Mouse (Mus musculus) v-Abl transformed pro-B cells (cell line): ENCODE measurements around the gene Dmrt3.

Experiments used
- in situ Hi-C, 2 experiments: fragments of 400-800 bp; cut with MboI; formaldehyde crosslinking; loops; one replicate each; pipeline ENCODE4 v1.15.1; 2025; ENCODE audit not compliant: unreplicated experiment in 2 of 2

Gene Dmrt3

DNA sequence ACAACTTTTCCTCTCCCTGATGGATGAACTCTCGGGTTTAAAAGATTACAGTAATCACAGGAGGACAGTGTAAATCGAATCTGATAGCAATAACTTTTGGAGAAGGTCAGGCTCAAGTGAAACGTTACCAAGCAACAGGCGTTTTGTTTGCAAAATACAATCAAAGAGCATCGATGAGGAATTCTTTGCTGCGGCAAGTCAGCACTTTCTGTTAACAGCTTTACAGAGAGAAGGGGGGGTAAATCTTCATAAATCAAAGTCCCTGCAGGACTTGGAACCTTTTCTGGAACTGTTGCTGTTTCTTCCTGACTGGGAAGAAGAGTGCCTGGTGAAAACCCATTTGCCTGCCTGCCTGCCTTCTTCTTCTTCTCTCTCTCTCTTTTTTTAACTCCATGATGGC lies 5.8 kb downstream of the Dmrt3 start:
- in situ Hi-C loops: no loop called here

DNA sequence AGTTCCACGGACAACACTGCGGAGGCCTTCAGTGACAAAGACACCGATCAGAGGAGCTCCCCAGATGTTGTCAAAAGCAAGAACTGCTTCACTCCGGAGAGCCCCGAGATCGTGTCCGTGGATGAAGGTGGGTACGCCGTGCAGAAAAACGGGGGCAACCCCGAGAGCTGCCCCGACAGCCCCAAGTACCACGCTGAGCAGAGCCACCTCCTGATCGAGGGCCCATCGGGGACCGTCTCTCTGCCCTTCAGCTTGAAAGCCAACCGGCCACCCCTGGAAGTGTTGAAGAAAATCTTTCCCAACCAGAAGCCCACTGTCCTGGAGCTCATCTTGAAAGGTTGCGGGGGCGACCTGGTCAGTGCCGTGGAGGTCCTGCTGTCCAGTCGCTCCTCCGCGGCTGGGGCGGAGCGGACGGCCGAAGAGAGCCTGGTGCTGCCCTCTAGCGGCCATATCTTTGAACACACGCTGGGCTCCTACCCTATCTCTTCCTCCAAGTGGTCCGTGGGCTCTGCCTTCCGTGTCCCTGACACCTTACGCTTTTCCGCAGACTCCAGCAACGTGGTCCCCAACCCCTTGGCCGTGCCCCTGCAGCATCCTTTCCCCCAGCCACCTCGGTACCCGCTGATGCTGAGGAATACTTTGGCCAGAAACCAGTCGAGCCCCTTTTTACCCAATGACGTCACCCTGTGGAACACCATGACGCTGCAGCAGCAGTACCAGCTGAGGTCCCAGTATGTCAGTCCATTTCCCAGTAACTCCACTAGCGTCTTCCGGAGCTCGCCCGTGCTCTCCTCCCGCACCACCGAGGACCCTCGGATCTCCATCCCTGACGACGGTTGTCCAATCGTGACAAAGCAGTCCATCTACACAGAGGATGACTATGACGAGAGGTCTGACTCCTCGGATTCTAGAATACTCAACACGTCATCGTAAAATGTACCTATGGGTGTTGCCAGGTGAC lies 12.5 kb downstream of the Dmrt3 start:
- in situ Hi-C loops: loop anchor here in 1 of 2 experiments (10.0 kb wide), 1 partner anchor 668 kb away; no protein-coding TSS in a partner anchor

DNA sequence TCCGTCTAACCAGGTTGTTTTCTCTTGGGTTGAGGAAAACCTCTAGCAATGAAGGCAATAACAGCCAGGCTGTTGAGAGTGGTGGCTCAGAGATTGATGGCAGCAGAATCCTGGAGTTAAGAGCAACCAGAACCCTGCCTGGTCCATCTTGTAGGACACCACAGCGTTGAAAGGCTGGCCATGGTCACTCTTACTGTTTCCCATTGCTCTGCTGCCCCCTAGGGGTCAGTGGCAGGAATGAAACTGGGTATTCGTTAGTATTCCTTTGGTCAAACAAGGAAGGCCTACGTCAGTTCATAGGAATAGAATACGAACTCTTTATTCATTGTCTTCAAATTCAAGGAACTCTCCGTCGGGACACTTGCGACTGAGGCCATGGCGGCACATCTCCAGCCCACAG lies 18.4 kb downstream of the Dmrt3 start:
- in situ Hi-C loops: loop anchor here (5.0 to 25.0 kb wide), 5 partner anchors 81 to 1316 kb away; no protein-coding TSS in a partner anchor

DNA sequence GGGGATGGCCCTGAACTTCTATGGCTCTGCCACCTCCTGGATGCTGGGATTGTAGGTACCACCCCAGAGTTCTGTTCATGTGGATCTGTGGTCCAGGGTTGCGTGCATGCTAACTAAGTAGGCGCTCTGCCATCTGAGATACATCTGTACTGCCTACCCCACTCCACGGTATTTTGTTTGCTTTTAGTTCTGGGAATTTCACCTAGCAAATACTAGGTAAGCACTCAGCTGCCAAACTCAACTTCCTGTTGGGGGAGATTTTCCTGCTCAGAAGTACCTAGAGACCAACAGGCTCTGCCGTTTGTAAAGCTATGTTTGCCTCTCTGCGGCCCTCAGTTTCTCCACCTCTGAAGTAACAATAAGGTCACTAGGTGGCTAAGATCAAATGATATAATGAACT lies 25.0 kb downstream of the Dmrt3 start:
- in situ Hi-C loops: loop anchor here (5.0 to 25.0 kb wide), 7 partner anchors 158 to 1323 kb away; no protein-coding TSS in a partner anchor

DNA sequence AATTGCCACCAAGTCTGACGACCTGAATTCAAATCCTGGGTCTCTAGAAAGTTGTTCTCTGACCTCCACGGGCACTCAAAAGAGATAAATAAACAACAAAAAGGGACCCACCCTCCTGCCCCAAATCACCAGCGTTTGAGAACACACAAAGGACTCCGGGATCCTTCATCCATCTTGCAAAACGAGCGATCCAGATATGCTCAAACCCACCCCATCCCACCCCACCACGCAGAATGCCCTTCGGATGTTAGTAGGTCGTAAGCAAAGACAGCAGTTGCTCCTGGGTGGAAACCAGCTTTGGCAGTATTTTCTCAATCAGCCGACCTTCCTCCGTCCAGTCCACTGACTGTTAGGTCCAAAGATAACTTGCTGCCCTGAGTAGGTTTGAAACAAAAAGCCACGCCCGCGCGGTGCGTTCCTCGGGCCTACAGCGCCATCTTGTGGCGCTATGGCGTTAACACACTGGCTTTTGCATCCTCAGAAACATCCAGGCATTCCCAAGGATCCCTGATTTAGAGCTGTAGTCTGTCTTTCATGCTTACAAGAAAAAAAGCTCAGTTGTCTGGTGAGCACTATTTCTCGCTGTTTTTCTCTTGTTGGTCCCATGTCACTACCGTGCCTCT lies 25.6 kb downstream of the Dmrt3 start:
- in situ Hi-C loops: loop anchor here (5.0 to 25.0 kb wide), 7 partner anchors 158 to 1323 kb away; no protein-coding TSS in a partner anchor

DNA sequence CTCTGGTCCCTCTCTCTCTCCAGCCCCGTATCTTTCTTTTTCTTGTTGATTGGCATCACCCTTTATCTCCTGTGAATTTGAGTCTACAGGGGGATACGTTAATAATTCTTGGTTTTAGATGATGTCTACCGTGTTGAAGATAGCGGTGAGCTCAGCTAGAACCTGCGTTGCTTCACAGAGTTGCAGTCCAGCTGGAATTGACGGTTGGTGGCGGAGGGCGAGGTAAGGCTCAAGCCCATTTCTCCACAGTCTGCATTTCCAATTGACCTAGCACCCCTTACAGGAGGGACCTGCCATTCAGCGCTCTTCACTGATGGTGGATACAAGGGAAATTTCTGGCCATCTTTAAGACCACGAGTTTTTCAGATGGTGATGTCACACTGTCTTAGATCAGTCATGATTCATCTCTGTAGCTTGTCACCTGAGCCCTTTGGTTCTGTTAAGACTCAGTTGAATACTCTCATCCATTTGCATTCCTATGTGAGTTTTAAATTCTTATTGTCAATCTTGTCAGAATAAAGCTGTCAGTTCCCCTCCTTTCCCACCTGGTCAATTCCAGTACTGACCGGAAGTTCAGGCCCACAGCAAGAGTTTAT lies 28.8 kb downstream of the Dmrt3 start:
- in situ Hi-C loops: loop anchor here (5.0 to 25.0 kb wide), 7 partner anchors 162 to 1327 kb away; no protein-coding TSS in a partner anchor

DNA sequence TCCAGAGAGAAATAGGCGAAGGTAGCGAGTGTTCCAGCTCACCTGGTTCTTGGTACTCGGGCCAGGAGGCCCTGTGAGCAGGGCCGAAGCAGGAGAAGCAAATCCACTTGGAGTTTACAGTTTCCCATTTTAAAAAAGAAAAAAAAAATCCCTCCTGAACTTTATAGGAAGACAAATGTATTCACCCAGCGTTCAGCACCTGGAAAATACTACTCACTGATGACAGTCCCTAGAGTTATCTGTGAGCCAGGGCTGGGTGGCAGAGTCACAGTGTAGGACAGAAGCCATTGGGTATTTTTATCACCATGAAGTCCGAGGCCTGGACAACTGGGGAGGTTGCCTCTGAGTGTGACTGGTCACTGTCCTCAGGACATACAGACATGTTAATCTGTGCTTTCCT lies 31.7 kb downstream of the Dmrt3 start:
- in situ Hi-C loops: loop anchor here in 1 of 2 experiments (25.0 kb wide), 2 partner anchors 929 to 1329 kb away; no protein-coding TSS in a partner anchor

DNA sequence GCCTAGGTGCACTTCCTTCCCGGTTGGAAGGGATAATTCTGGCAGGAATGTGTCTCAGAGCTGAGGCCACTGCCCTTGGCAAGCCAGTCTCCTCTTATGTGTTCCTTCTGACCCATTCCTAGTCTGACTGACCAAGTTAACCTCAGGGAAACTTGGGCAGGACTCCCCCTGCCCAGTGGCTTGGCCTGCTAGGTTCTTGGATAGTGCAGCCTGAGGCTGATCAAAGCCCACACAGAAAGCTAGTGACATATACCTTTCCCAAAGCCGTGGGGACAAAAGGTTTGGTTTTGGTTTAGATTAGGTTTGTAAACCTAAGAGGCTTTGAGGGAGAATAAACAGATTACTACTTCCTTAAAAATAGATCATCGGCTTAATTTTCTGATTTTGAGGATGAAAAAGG lies 37.0 kb downstream of the Dmrt3 start:
- in situ Hi-C loops: loop anchor here in 1 of 2 experiments (25.0 kb wide), 2 partner anchors 935 to 1335 kb away; no protein-coding TSS in a partner anchor

DNA sequence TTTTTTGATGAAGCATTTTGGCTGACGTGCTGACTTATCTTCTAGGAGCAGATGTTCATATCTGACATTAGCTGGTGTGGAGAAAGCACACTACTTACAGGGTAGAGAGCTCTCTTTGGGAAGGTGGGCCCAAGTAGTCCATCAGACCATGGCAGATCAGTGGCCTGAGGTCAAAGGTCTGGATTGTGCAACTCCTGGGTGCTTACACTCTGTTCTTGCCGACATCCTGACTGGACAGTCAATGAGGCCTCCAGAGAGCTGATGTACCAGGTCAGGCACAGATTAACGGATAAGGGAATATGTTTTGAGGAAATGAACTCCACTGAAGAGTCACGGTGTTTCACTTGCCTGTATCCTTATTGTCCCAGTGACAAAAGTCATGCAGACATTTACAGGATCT lies 38.6 kb downstream of the Dmrt3 start:
- in situ Hi-C loops: loop anchor here in 1 of 2 experiments (25.0 kb wide), 2 partner anchors 936 to 1336 kb away; no protein-coding TSS in a partner anchor

DNA sequence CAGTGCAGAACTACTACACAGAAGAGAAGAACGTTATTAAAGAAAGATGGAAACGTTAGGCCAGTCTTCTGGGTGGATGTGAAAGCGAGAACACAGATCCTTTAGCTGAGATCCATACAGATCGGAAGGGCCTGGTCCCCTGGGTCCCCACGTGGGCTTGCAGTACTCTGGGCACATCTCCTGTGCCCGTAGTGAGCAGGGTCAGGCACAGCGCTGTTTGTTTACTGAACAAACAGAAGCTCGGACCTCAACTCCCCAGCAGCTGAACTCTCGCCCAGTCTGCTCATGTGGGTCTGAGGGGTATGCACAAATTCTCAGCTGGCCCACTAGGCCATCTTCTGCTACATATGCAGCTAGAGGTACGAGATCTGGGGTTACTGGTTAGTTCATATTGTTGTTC lies 40.4 kb downstream of the Dmrt3 start:
- in situ Hi-C loops: loop anchor here (25.0 kb wide), 4 partner anchors 1037 to 1938 kb away; partner anchors contain the start of gene Pum3 (in 1 of the 2)

DNA sequence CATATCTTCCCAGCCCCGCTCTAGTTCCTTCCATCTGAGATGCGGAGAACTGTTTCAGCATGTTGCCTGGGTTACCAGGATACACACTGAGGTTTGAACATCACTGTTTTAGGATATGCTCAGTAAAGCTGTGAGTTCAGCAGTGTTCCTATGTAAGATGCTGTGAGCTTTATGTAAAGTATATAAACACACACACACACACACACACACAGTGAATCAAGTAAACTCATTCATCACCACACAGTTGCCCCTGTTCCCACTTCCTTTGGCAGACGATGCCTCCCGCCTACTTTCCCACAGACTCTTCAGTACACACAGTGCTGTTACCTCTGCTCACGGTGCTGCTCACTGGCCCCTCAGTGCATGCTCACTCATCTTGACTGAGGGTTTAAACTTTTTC lies 42.5 kb downstream of the Dmrt3 start:
- in situ Hi-C loops: loop anchor here (25.0 kb wide), 4 partner anchors 1035 to 1940 kb away; partner anchors contain the start of gene Pum3 (in 1 of the 2)

DNA sequence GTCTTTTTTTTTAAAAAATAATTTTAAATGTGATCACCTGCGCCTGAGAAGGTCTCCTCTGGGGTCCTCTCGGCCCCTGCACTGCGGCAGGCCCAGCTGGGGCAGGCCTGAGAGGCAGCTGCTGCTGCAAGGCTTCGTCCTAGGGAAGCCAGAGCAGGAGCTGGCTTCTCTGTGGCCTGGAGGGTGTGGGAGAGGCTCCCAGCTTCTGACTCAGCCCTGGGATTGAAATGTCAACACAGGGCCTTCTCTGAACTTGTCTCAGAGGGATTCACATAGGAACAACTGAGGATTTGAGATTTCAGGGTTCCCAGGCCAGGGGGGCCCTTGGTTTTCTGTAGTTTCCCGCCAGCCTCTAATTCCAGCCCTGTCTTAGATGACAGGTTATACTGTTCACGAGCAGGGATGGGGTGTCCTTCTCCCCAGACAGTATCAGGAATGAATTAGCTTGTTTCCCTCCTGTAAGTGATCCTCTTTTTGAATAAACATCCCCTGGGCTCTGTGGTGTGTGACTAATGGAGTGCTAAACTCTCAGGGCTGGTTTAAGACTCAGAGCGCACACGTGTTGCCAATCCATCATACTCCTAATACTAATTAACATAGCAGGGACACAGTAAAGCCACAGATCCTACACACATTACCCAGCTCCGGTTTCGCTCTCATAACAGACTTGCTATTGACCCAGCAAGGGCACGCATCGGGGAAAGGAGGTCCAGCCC lies 44.1 kb downstream of the Dmrt3 start:
- in situ Hi-C loops: loop anchor here (25.0 kb wide), 4 partner anchors 1033 to 1942 kb away; partner anchors contain the start of gene Pum3 (in 1 of the 2)

DNA sequence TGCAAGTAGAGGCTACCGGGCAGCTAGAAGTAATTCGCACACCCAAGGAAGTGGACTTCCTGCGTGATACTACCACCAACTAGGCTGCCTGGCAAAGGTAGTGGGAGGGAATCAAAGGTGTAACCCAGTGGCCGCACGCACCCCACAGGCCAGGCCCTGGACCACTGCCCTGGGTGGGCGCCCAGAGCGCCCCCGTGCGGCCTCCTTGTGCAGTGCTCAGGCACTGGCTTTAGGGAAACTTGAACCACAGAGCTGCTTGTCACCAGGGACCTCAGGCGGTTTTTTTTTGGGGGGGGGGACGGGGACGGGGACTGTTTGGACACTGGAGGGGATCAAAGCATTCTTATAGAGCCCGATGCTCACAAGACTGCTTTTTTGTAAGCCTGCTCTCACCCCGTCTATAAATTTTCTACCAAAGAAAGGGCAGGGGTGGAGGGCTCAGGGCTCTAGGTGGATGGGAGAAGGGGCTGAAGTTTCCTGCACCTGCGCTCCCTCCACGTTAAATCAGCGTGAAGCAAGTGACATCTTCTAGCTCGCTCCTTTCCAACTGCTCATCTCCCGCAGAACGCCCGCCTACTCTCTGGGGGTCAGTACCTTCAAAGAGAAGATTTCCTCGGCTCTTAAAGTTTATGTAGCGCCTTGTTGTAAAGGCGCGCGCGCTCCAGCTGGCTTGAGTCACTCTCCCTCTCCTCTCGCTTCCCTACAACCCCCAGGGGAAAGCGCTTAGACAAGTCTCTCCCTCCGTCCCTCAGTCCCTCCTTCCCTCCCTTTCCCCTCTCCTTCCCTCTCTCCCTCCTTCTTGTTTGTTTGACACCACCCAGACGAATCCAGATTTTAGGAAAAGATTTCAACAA lies 55.6 kb downstream of the Dmrt3 start:
- in situ Hi-C loops: loop anchor here (25.0 kb wide), 4 partner anchors 1022 to 1953 kb away; partner anchors contain the start of gene Pum3 (in 1 of the 2)

DNA sequence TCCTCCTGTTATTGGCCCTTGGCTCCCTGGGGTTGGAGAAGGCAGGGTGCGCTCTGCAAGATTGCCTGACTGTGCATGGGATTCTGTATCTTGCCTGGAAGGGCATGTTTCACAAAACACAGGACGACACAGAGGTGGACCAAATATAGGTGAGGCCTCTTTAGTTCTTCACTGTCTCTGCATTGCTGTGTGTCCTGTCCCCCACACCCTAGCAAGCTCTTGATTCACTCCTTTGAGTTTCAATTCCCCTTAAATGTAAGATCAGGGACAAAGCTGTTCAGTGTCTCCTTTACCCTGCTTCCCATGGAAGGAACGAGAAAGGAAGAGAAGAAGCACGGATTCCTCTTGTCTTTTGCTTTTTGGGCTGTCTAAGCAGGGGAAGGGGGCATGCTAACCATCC lies 57.7 kb downstream of the Dmrt3 start:
- in situ Hi-C loops: loop anchor here (25.0 kb wide), 4 partner anchors 1019 to 1956 kb away; partner anchors contain the start of gene Pum3 (in 1 of the 2)

DNA sequence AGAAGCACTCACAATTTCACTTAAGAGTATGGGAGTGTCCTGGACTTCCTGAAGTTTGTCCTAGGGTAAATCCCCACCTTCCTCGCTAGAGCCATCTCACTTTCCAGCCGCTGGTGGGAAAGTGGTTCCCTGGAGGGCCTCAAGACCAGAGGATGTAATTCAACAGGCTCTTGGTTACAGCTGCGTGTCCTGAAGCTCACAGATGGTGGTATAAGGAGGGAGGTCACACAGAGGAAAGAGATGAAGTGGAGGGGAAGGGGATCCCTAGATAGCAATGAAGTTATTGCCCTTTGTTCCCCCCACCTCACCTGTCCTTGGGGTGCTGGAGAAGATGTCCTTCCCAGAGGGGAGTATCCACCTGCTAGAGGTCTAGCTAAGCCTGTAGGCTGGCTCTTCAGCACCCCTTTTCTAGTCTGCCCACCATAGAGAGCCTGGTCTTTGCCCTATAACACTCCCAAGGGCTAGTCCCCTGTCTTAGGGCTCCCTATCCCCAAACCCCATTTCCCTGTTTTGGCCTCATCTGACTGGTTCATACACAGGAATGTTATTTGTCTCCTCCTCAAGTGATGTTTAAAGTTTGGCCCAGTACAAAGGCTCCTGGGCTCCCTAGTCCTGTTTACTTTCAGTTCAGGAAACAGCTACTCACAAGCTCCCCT lies 59.6 kb downstream of the Dmrt3 start:
- in situ Hi-C loops: loop anchor here (10.0 to 25.0 kb wide), 5 partner anchors 935 to 1957 kb away; partner anchors contain the start of genes Pum3 (in 1 of the 2) and Smarca2 (in 1 of the 2)

DNA sequence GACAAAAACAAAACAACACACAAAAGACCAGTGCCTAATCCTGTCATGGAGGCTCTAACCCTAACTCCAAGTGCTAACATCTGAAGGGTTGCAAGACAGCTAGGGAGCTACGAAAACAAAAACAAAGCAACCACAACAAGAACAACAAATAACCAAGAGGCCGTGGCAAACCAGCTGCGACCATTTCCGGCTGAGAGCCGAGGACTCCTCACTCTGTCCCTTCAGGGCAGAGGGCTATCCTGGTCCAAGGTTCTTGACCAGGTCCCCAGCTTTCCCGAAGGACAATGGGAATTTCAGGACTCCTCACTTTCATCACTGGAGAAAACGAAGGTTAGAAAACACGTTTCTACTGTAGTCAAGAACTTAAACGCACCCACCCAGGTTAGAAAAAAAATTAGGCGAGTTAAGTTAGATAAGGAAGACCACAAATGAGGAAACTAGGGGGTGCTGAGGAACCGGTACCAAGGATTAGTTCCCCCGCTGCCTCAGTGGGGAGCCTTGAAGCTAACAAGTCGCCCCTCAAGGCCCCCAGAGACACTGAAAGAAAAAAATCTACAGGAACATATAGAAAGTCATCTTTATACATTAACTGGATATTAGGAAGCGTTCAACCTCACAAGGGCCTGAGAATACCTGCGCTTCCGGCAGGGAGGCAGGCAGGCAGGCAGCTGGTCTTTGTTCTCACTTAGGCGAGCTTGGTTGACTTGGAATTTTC lies 60.6 kb downstream of the Dmrt3 start:
- in situ Hi-C loops: loop anchor here (10.0 to 25.0 kb wide), 5 partner anchors 934 to 1958 kb away; partner anchors contain the start of genes Pum3 (in 1 of the 2) and Smarca2 (in 1 of the 2)

DNA sequence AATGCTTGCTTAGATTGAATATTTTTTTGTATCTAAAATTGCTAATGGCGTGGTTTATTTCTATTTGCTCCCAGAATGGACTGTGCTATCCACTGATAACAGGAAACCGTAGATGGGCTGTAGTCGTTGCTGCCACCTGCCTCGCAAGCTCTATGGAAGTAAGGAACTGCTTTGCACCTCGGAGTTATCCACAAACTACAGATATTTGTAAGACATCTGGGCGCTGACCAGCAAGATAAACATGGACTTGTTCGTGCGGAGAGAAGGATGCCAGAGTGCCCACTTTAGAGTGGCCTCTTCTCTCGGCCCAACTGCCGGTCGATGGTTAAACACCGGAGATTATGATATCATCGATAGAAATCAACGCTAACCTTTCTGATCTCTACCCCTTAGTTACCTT lies 61.6 kb downstream of the Dmrt3 start:
- in situ Hi-C loops: loop anchor here (10.0 to 25.0 kb wide), 5 partner anchors 933 to 1959 kb away; partner anchors contain the start of genes Pum3 (in 1 of the 2) and Smarca2 (in 1 of the 2)
